Mouse (Mus musculus): ENCODE results near the gene Fbxo8. TPM values are rescaled to one million over a fixed set of nuclear protein-coding genes. Genes with fewer than 3 reads are reported as not detected.

The Fbxo8 gene
- total RNA-seq (2014; fragmentation: Nextera tagmentation) (108 and 147 TPM in 2 replicates), total RNA-seq (2017) (27.3 and 27.8 TPM in 2 replicates), polyA plus RNA-seq (2012) (9.9 and 10.0 TPM in 2 replicates)

GRCm38 (mm10) chr8:56550558-56551360 is at the start of gene Fbxo8, which contains the start of gene Cep44:
TSS of gene Fbxo8 (plus strand) at chr8:56551090.
TSS of gene Cep44 (minus strand) at chr8:56551047.
- H3K9me3 ChIP-seq (replicated peaks) = no peaks in the 10 kb centered on the region
- TF ChIP-seq POLR2AphosphoS5 (IDR thresholded peaks at IDR 0.05; ENCODE audit: insufficient replicate concordance, low read depth, low read length) (no peak), GATA2 (IDR thresholded peaks at IDR 0.05; ENCODE audit: borderline replicate concordance, low read depth, low read length) (no peak), TAL1 (conservative IDR thresholded peaks at IDR 0.05; ENCODE audit: low read depth, low read length) (no peak), CTCF (IDR thresholded peaks at IDR 0.05; ENCODE audit: low read depth, low read length) (no peak), GATA1 (IDR thresholded peaks at IDR 0.05; ENCODE audit: borderline replicate concordance, low read length) (no peak)
- H3K36me3 ChIP-seq (replicated peaks) = peaks cover 19% of the 10 kb centered on the region
- H3K4me3 ChIP-seq (ENCODE audit: low read depth, low read length) = peak within 1 kb of the TSS; percentile 81
- no peaks in the 10 kb centered on the region for H3K27me3 ChIP-seq (ENCODE audit: insufficient read depth, low read length)
- DNase-seq (ENCODE audit: low spot score) = peak; percentile 31
- peak; percentile 32; the same call in 1 of the 2 replicates for ATAC-seq (ENCODE audit: extremely low read depth, insufficient number of reproducible peaks, low FRiP score, poor library complexity, severe bottlenecking)
- H3K4me1 ChIP-seq (ENCODE audit: insufficient read depth, low read depth, low read length) = peaks cover 11% of the 10 kb centered on the region

- no peak for TF ChIP-seq TAL1 (conservative IDR thresholded peaks at IDR 0.05; ENCODE audit: low read depth, low read length)
- TF ChIP-seq CTCF (IDR thresholded peaks at IDR 0.05; ENCODE audit: low read depth, low read length) = no peak
- TF ChIP-seq GATA2 (IDR thresholded peaks at IDR 0.05; ENCODE audit: borderline replicate concordance, low read depth, low read length) = no peak
- no peak for TF ChIP-seq POLR2AphosphoS5 (IDR thresholded peaks at IDR 0.05; ENCODE audit: insufficient replicate concordance, low read depth, low read length)
- no peak for TF ChIP-seq GATA1 (IDR thresholded peaks at IDR 0.05; ENCODE audit: borderline replicate concordance, low read length)
- DNase-seq (ENCODE audit: low spot score) (no peak), ATAC-seq (ENCODE audit: extremely low read depth, insufficient number of reproducible peaks, low FRiP score, poor library complexity, severe bottlenecking) (no peak)
- Histone ChIP-seq H3K36me3 (replicated peaks) (no peaks in the 10 kb centered on the region), H3K4me1 (ENCODE audit: insufficient read depth, low read depth, low read length) (no peaks in the 10 kb centered on the region), H3K27me3 (ENCODE audit: insufficient read depth, low read length) (0 out of 2 replicates have a peak, but pooled peaks cover 2% of the 10 kb centered on the region), H3K4me3 (ENCODE audit: low read depth, low read length) (no peak overlapping the region), H3K9me3 (replicated peaks) (no peaks in the 10 kb centered on the region)
Measured at GRCm38 (mm10) chr8:56501911-56502310, 49.0 kb upstream of the Fbxo8 start.

GRCm38 (mm10) chr8:56508318-56508951 is 42.5 kb upstream of the Fbxo8 start:
- DNase-seq (ENCODE audit: low spot score) = no peak
- no peak overlapping the region for H3K4me3 ChIP-seq (ENCODE audit: low read depth, low read length)
- TF ChIP-seq GATA2 (IDR thresholded peaks at IDR 0.05; ENCODE audit: borderline replicate concordance, low read depth, low read length) = no peak
- TF ChIP-seq POLR2AphosphoS5 (IDR thresholded peaks at IDR 0.05; ENCODE audit: insufficient replicate concordance, low read depth, low read length) = no peak
- no peak for TF ChIP-seq TAL1 (conservative IDR thresholded peaks at IDR 0.05; ENCODE audit: low read depth, low read length)
- TF ChIP-seq CTCF (IDR thresholded peaks at IDR 0.05; ENCODE audit: low read depth, low read length) = no peak
- TF ChIP-seq GATA1 (IDR thresholded peaks at IDR 0.05; ENCODE audit: borderline replicate concordance, low read length) = no peak

GRCm38 (mm10) chr8:56508952-56509479 is 41.9 kb upstream of the Fbxo8 start:
- ATAC-seq (ENCODE audit: extremely low read depth, insufficient number of reproducible peaks, low FRiP score, poor library complexity, severe bottlenecking) (no peak), DNase-seq (ENCODE audit: low spot score) (no peak)
- Histone ChIP-seq H3K36me3 (replicated peaks) (no peaks in the 10 kb centered on the region), H3K4me3 (ENCODE audit: low read depth, low read length) (no peak overlapping the region), H3K4me1 (ENCODE audit: insufficient read depth, low read depth, low read length) (no peaks in the 10 kb centered on the region), H3K9me3 (replicated peaks) (no peaks in the 10 kb centered on the region), H3K27me3 (ENCODE audit: insufficient read depth, low read length) (no peaks in the 10 kb centered on the region; the same call in 1 of the 2 replicates)
- TF ChIP-seq GATA2 (IDR thresholded peaks at IDR 0.05; ENCODE audit: borderline replicate concordance, low read depth, low read length) (no peak), CTCF (IDR thresholded peaks at IDR 0.05; ENCODE audit: low read depth, low read length) (no peak), GATA1 (IDR thresholded peaks at IDR 0.05; ENCODE audit: borderline replicate concordance, low read length) (no peak), TAL1 (conservative IDR thresholded peaks at IDR 0.05; ENCODE audit: low read depth, low read length) (no peak), POLR2AphosphoS5 (IDR thresholded peaks at IDR 0.05; ENCODE audit: insufficient replicate concordance, low read depth, low read length) (no peak)

More at GRCm38 (mm10) chr8:56508318-56508951, 42.5 kb upstream of the Fbxo8 start:
- Histone ChIP-seq H3K9me3 (replicated peaks) (no peaks in the 10 kb centered on the region), H3K27me3 (ENCODE audit: insufficient read depth, low read length) (no peaks in the 10 kb centered on the region; the same call in 1 of the 2 replicates), H3K36me3 (replicated peaks) (no peaks in the 10 kb centered on the region), H3K4me1 (ENCODE audit: insufficient read depth, low read depth, low read length) (no peaks in the 10 kb centered on the region)
- no peak for ATAC-seq (ENCODE audit: extremely low read depth, insufficient number of reproducible peaks, low FRiP score, poor library complexity, severe bottlenecking)

- Histone ChIP-seq H3K9me3 (replicated peaks) (no peaks in the 10 kb centered on the region), H3K27me3 (ENCODE audit: insufficient read depth, low read length) (no peaks in the 10 kb centered on the region; the same call in 1 of the 2 replicates), H3K36me3 (replicated peaks) (no peaks in the 10 kb centered on the region), H3K4me1 (ENCODE audit: insufficient read depth, low read depth, low read length) (no peaks in the 10 kb centered on the region), H3K4me3 (ENCODE audit: low read depth, low read length) (no peak overlapping the region)
- TF ChIP-seq TAL1 (conservative IDR thresholded peaks at IDR 0.05; ENCODE audit: low read depth, low read length) (no peak), GATA1 (IDR thresholded peaks at IDR 0.05; ENCODE audit: borderline replicate concordance, low read length) (no peak), GATA2 (IDR thresholded peaks at IDR 0.05; ENCODE audit: borderline replicate concordance, low read depth, low read length) (no peak), CTCF (IDR thresholded peaks at IDR 0.05; ENCODE audit: low read depth, low read length) (no peak), POLR2AphosphoS5 (IDR thresholded peaks at IDR 0.05; ENCODE audit: insufficient replicate concordance, low read depth, low read length) (no peak)
- ATAC-seq (ENCODE audit: extremely low read depth, insufficient number of reproducible peaks, low FRiP score, poor library complexity, severe bottlenecking) = no peak
- DNase-seq (ENCODE audit: low spot score) = no peak
Measured at GRCm38 (mm10) chr8:56518848-56519247, 32.0 kb upstream of the Fbxo8 start.

All from G1E (cell line).